Mouse (Mus musculus): Measurements from ENCODE around the gene Morn5.

Gene Morn5

GRCm38 (mm10) chr2:36048748-36049566, at the start of gene Morn5, which contains the start of gene Ndufa8:
Gene Morn5 (plus strand): TSS chr2:36049458.
Gene Ndufa8 (minus strand): TSS chr2:36049406.
- DNase-seq (ENCODE audit: low read depth, low spot score) = peak; percentile 99

GRCm38 (mm10) chr2:36000390-36000789, 48.9 kb upstream of the Morn5 start:
- no peak for DNase-seq (ENCODE audit: low read depth, low spot score)

- DNase-seq (ENCODE audit: low read depth, low spot score) = no peak
These were observed 47.1 kb upstream of the Morn5 start for GRCm38 (mm10) chr2:36002188-36002587.

GRCm38 (mm10) chr2:36008071-36008470, 41.2 kb upstream of the Morn5 start:
- peak; percentile 72 for DNase-seq (ENCODE audit: low read depth, low spot score)

- DNase-seq (ENCODE audit: low read depth, low spot score) = peak; percentile 88
These were observed 39.9 kb upstream of the Morn5 start for GRCm38 (mm10) chr2:36009386-36009785.

- no peak for DNase-seq (ENCODE audit: low read depth, low spot score)
These were observed 38.7 kb upstream of the Morn5 start for GRCm38 (mm10) chr2:36010579-36010978.

- DNase-seq (ENCODE audit: low read depth, low spot score) = no peak
These were observed 37.9 kb upstream of the Morn5 start for GRCm38 (mm10) chr2:36011331-36011825.

GRCm38 (mm10) chr2:36013010-36013409, 36.2 kb upstream of the Morn5 start:
- DNase-seq (ENCODE audit: low read depth, low spot score) = no peak

- peak; percentile 86 for DNase-seq (ENCODE audit: low read depth, low spot score)
These were observed 27.7 kb upstream of the Morn5 start for GRCm38 (mm10) chr2:36021385-36022159.

- DNase-seq (ENCODE audit: low read depth, low spot score) = no peak
These were observed 26.0 kb upstream of the Morn5 start for GRCm38 (mm10) chr2:36023291-36023690.

GRCm38 (mm10) chr2:36032884-36033283, 16.4 kb upstream of the Morn5 start:
- no peak for DNase-seq (ENCODE audit: low read depth, low spot score)

- DNase-seq (ENCODE audit: low read depth, low spot score) = no peak
These were observed 15.3 kb upstream of the Morn5 start for GRCm38 (mm10) chr2:36033966-36034365.

- DNase-seq (ENCODE audit: low read depth, low spot score) = no peak
These were observed 14.4 kb upstream of the Morn5 start for GRCm38 (mm10) chr2:36034898-36035297.

- no peak for DNase-seq (ENCODE audit: low read depth, low spot score)
These were observed 13.7 kb upstream of the Morn5 start for GRCm38 (mm10) chr2:36035413-36036081.

GRCm38 (mm10) chr2:36039297-36039985, 9.8 kb upstream of the Morn5 start:
- no peak for DNase-seq (ENCODE audit: low read depth, low spot score)

- no peak for DNase-seq (ENCODE audit: low read depth, low spot score)
These were observed 8.4 kb upstream of the Morn5 start for GRCm38 (mm10) chr2:36040872-36041271.

GRCm38 (mm10) chr2:36048164-36048563, 1.1 kb upstream of the Morn5 start:
- DNase-seq (ENCODE audit: low read depth, low spot score) = no peak

- DNase-seq (ENCODE audit: low read depth, low spot score) = no peak
These were observed 303 bp downstream of the Morn5 start for GRCm38 (mm10) chr2:36049567-36049954.

- DNase-seq (ENCODE audit: low read depth, low spot score) = no peak
These were observed 4.0 kb downstream of the Morn5 start for GRCm38 (mm10) chr2:36053249-36053648.

- DNase-seq (ENCODE audit: low read depth, low spot score) = no peak
These were observed 7.0 kb downstream of the Morn5 start for GRCm38 (mm10) chr2:36056248-36056647.

GRCm38 (mm10) chr2:36061409-36061808, 12.2 kb downstream of the Morn5 start:
- DNase-seq (ENCODE audit: low read depth, low spot score) = no peak
